Mouse (Mus musculus): Measurements from ENCODE around the gene Fam135a. TPM values are rescaled to one million over a fixed set of nuclear protein-coding genes. Genes with fewer than 3 reads are reported as not detected.
A peak's percentile ranks its signal among the peaks of the same experiment; 100 is the strongest.
"Not testable (repeated sequence)": the region's sequence is repeated elsewhere in the genome, so short reads cannot be mapped to it uniquely, and the experiment has no call there.

The Fam135a gene
- polyA plus RNA-seq, 1 experiment from 2014 or later = 17.6 TPM

DNA sequence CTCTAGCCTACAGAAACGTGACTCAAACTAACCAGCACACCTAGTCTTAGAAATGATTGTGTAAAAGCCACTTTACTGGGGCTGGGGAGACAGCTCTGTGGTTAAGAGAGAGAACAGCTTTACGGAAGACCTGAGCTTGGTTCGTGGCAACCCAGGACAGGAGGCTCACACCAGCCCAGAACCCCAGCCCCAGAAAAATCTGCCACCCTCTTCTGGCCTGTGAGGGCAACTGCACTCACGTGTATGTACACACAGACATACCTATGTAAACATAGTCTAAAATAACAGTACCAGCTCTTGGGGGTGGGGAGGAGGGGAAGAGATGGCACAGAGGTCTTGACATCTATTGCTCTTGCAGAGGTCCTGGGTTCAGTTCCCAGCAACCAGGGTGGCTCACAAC is 104.7 kb downstream of the Fam135a start:
- Histone ChIP-seq H3K9ac (ENCODE audit: low read length) (no peak overlapping the region), H3K4me3 (ENCODE audit: low read depth, low read length) (no peak overlapping the region), H3K27me3 (ENCODE audit: control insufficient read depth, insufficient read depth, low read length) (no peaks in the 10 kb centered on the region), H3K4me2 (replicated peaks; ENCODE audit: low read depth) (no peak overlapping the region), H3K4me1 (replicated peaks; ENCODE audit: control insufficient read depth, insufficient read depth) (no peaks in the 10 kb centered on the region), H3K36me3 (ENCODE audit: control insufficient read depth, insufficient read depth, low read length) (no peaks in the 10 kb centered on the region; the same call in 1 of the 2 replicates), H3K9me3 (ENCODE audit: control insufficient read depth, low read length) (no peaks in the 10 kb centered on the region), H3K27ac (replicated peaks) (no peak overlapping the region)
- no peak for TF ChIP-seq EP300 (optimal IDR thresholded peaks at IDR 0.05)
- no peak for TF ChIP-seq CTCF (IDR thresholded peaks at IDR 0.05; ENCODE audit: low read depth)
- WGBS = 95% methylated on average over 4 of the region's 4 CpGs
- DNase-seq (ENCODE audit: low spot score) (no peak), ATAC-seq (ENCODE audit: low FRiP score, low TSS enrichment) (no peak)

DNA sequence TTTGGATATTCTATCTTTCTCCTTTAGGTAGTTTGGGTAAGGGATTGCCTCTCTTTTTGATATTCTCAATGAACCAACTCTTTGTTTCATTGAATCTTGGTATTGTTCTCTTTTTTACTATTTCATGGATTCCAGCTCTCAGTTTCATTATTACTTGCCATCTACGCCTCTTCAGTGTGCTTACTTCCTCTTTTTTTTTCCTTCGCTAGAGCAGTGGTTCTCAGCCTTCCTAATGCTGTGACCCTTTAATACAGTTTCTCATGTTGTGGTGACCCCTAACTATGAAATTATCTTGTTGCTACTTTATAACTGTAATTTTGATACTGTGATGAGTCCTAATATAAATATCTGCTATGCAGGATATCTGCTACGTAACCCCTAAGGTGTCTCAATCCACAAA is 117.0 kb downstream of the Fam135a start:
- Histone ChIP-seq H3K4me1 (replicated peaks; ENCODE audit: control insufficient read depth, insufficient read depth) (no peaks in the 10 kb centered on the region), H3K4me3 (ENCODE audit: low read depth, low read length) (no peak overlapping the region), H3K27ac (replicated peaks) (no peak overlapping the region), H3K4me2 (replicated peaks; ENCODE audit: low read depth) (no peak overlapping the region), H3K27me3 (ENCODE audit: control insufficient read depth, insufficient read depth, low read length) (no peaks in the 10 kb centered on the region), H3K9me3 (ENCODE audit: control insufficient read depth, low read length) (no peaks in the 10 kb centered on the region), H3K9ac (ENCODE audit: low read length) (no peak overlapping the region), H3K36me3 (ENCODE audit: control insufficient read depth, insufficient read depth, low read length) (no peaks in the 10 kb centered on the region)
- ATAC-seq (ENCODE audit: low FRiP score, low TSS enrichment) (no peak), DNase-seq (ENCODE audit: low spot score) (no peak)
- WGBS = 91% methylated on average over 3 of the region's 3 CpGs
- TF ChIP-seq EP300 (optimal IDR thresholded peaks at IDR 0.05) = no peak
- no peak for TF ChIP-seq CTCF (IDR thresholded peaks at IDR 0.05; ENCODE audit: low read depth)

DNA sequence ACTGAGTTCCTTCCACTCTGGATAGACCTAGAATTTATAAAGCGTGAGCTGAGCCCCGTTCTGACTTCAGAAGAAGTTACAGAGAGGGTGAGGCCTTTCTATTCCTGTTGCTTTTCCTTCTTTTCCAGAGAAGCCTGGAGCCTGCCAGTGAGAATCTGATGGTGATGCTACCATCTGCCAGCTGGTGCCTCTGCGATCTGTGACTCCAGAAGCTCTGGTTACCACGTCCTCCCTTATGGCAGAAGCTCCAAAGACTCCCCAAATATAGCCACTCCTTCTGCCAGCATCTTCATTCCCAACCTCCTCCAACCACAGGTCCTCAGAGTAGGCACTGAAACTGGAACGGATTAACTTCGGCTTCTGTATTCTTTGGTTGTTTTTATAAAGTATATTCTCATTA is 121.9 kb downstream of the Fam135a start:
- 84% methylated on average over 6 of the region's 6 CpGs for WGBS
- Histone ChIP-seq H3K4me2 (replicated peaks; ENCODE audit: low read depth) (no peak overlapping the region), H3K9me3 (ENCODE audit: control insufficient read depth, low read length) (no peaks in the 10 kb centered on the region), H3K9ac (ENCODE audit: low read length) (no peak overlapping the region), H3K27me3 (ENCODE audit: control insufficient read depth, insufficient read depth, low read length) (no peaks in the 10 kb centered on the region), H3K27ac (replicated peaks) (no peak overlapping the region), H3K4me1 (replicated peaks; ENCODE audit: control insufficient read depth, insufficient read depth) (no peaks in the 10 kb centered on the region), H3K36me3 (ENCODE audit: control insufficient read depth, insufficient read depth, low read length) (no peaks in the 10 kb centered on the region), H3K4me3 (ENCODE audit: low read depth, low read length) (no peak overlapping the region)
- DNase-seq (ENCODE audit: low spot score) (no peak), ATAC-seq (ENCODE audit: low FRiP score, low TSS enrichment) (no peak)
- TF ChIP-seq EP300 (optimal IDR thresholded peaks at IDR 0.05) = no peak
- TF ChIP-seq CTCF (IDR thresholded peaks at IDR 0.05; ENCODE audit: low read depth) = no peak

GRCm38 (mm10) chr1:23971159-23971558 is 129.0 kb downstream of the Fam135a start:
- H3K27ac ChIP-seq (replicated peaks); H3K4me1 ChIP-seq (replicated peaks; ENCODE audit: control insufficient read depth, insufficient read depth); H3K36me3 ChIP-seq (ENCODE audit: control insufficient read depth, insufficient read depth, low read length); H3K4me2 ChIP-seq (replicated peaks; ENCODE audit: low read depth); DNase-seq (ENCODE audit: low spot score); H3K4me3 ChIP-seq (ENCODE audit: low read depth, low read length); H3K9ac ChIP-seq (ENCODE audit: low read length); H3K27me3 ChIP-seq (ENCODE audit: control insufficient read depth, insufficient read depth, low read length); H3K9me3 ChIP-seq (ENCODE audit: control insufficient read depth, low read length); ATAC-seq (ENCODE audit: low FRiP score, low TSS enrichment): not testable (repeated sequence)
- 83% methylated on average over 3 of the region's 4 CpGs for WGBS

DNA sequence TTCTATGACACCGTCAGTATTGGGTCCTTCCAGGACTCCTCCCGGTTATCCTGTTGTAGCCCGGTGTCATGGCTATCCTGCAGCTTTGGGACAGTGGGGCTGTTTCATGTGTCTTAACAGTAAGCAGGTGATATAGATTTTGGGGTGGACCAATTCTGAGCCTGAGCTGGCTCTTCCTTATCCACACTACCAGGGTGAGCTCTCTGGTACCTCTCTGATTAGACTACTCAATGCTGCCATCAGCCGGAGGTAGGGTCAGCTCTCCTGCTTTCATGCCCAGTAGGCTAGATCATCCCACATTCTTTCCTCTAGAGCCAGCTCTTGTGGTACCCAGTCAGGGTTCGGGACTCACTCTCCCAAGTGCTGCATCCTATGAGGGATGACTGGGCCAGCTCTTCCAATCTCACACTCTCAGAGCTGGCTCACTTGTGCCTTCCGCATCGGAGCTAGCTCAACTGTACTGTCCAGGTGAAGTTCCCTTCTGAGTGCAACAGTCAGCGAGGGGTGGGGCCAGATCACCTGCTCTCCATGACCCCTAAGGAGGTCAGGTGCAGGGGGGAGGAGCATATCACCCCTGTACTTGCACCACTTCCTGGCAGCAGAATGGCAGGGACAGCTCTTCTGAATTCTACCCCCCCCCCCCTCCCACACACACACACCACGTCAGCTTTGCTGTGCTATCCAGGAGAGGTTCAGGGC is 132.0 kb downstream of the Fam135a start:
- H3K4me1 ChIP-seq (replicated peaks; ENCODE audit: control insufficient read depth, insufficient read depth) = no peaks in the 10 kb centered on the region
- no peak for TF ChIP-seq CTCF (IDR thresholded peaks at IDR 0.05; ENCODE audit: low read depth)
- TF ChIP-seq EP300 (optimal IDR thresholded peaks at IDR 0.05) = no peak
- H3K9ac ChIP-seq (ENCODE audit: low read length) = no peak overlapping the region
- DNase-seq (ENCODE audit: low spot score) = no peak
- 0 out of 2 replicates have a peak, but pooled peaks cover 2% of the 10 kb centered on the region for H3K9me3 ChIP-seq (ENCODE audit: control insufficient read depth, low read length)
- no peak overlapping the region for H3K4me3 ChIP-seq (ENCODE audit: low read depth, low read length)
- H3K4me2 ChIP-seq (replicated peaks; ENCODE audit: low read depth) = no peak overlapping the region
- peak; percentile 24; the same call in 1 of the 2 replicates for ATAC-seq (ENCODE audit: low FRiP score, low TSS enrichment)
- no peaks in the 10 kb centered on the region for H3K36me3 ChIP-seq (ENCODE audit: control insufficient read depth, insufficient read depth, low read length)
- no peak overlapping the region for H3K27ac ChIP-seq (replicated peaks)
- no peaks in the 10 kb centered on the region for H3K27me3 ChIP-seq (ENCODE audit: control insufficient read depth, insufficient read depth, low read length)
- 83% methylated on average over 9 of the region's 9 CpGs for WGBS

DNA sequence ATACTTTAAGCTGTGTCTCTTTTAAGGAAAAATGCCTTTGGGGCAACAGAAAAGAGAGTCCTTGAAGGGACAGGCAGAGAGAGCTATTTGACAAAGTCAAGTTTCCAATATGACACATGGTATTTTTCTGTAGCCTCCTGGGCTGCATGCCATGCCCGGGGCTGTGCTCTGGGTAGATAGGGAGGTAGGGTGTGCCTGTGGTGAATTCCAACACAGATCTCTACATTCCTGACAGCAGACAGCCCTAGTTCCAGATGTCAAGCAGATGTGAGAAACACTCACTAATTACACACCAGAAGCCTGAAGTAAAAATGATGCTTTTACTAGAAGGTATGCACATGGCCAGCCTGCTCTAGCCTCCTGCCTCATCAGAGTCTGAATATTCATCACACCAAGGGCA is 133.9 kb downstream of the Fam135a start:
- 0 out of 2 replicates have a peak, but pooled peaks cover 2% of the 10 kb centered on the region for H3K9me3 ChIP-seq (ENCODE audit: control insufficient read depth, low read length)
- DNase-seq (ENCODE audit: low spot score) (no peak), ATAC-seq (ENCODE audit: low FRiP score, low TSS enrichment) (no peak)
- no peaks in the 10 kb centered on the region for H3K36me3 ChIP-seq (ENCODE audit: control insufficient read depth, insufficient read depth, low read length)
- H3K27ac ChIP-seq (replicated peaks) = no peak overlapping the region
- TF ChIP-seq CTCF (IDR thresholded peaks at IDR 0.05; ENCODE audit: low read depth) (no peak), EP300 (optimal IDR thresholded peaks at IDR 0.05) (no peak)
- no peak overlapping the region for H3K9ac ChIP-seq (ENCODE audit: low read length)
- no peaks in the 10 kb centered on the region for H3K27me3 ChIP-seq (ENCODE audit: control insufficient read depth, insufficient read depth, low read length)
- WGBS = 59% methylated on average over 1 of the region's 1 CpGs
- no peak overlapping the region for H3K4me2 ChIP-seq (replicated peaks; ENCODE audit: low read depth)
- H3K4me3 ChIP-seq (ENCODE audit: low read depth, low read length) = no peak overlapping the region
- H3K4me1 ChIP-seq (replicated peaks; ENCODE audit: control insufficient read depth, insufficient read depth) = no peaks in the 10 kb centered on the region

Other genes with a start within 250 kb of the Fam135a start
- 42.9 and 44.9 TPM in 2 replicates for gene Smap1, start 178.0 kb downstream of the Fam135a start, polyA plus RNA-seq (2015; fragmentation: Nextera tagmentation; extraction: Ambion mirVana)
- 69.9 and 72.8 TPM in 2 replicates for gene Sdhaf4, start 94.7 kb downstream of the Fam135a start, polyA plus RNA-seq (2015; fragmentation: Nextera tagmentation; extraction: Ambion mirVana)
- 0.27 and 0.32 TPM in 2 replicates for gene Col9a1, start 77.3 kb upstream of the Fam135a start, polyA plus RNA-seq (2015; fragmentation: Nextera tagmentation; extraction: Ambion mirVana)

Measured in stomach, postnatal 0 days (tissue).